Mouse (Mus musculus) activated CD4-positive, CD25-positive, alpha-beta regulatory T cell, adult 4 months (primary cell): Measurements from ENCODE around the gene Itgb5. TPM values are rescaled to one million over a fixed set of nuclear protein-coding genes. Genes with fewer than 3 reads are reported as not detected.

Source experiments
- ATAC-seq: one replicate; pipeline ENCODE4 v1.8.0; 2017
- polyA plus RNA-seq, 2 experiments: library from polyadenylated mRNA; unstranded; fragments of 100-300 nt; shearing (Covaris generic); gene quantifications; one replicate each; pipeline ENCODE4 v1.2.1; 2017

Itgb5 gene
- polyA plus RNA-seq, 2 experiments from 2014 or later: 0.85 to 1.6 TPM

GRCm38 (mm10) chr16:33832728-33833428, 3.4 kb downstream of the Itgb5 start:
- peak; percentile 68 for ATAC-seq

GRCm38 (mm10) chr16:33833429-33833753, 3.9 kb downstream of the Itgb5 start:
- no peak for ATAC-seq

- ATAC-seq: no peak
Measured at GRCm38 (mm10) chr16:33833781-33834482, 4.5 kb downstream of the Itgb5 start.

GRCm38 (mm10) chr16:33836676-33837075, 7.2 kb downstream of the Itgb5 start:
- no peak for ATAC-seq

- no peak for ATAC-seq
Measured at GRCm38 (mm10) chr16:33837191-33837590, 7.7 kb downstream of the Itgb5 start.

GRCm38 (mm10) chr16:33840616-33841015, 11.2 kb downstream of the Itgb5 start:
- no peak for ATAC-seq

- ATAC-seq: no peak
Measured at GRCm38 (mm10) chr16:33842081-33842880, 12.8 kb downstream of the Itgb5 start.

- no peak for ATAC-seq
Measured at GRCm38 (mm10) chr16:33844150-33844611, 14.7 kb downstream of the Itgb5 start.

- no peak for ATAC-seq
Measured at GRCm38 (mm10) chr16:33844866-33845265, 15.4 kb downstream of the Itgb5 start.

GRCm38 (mm10) chr16:33853271-33853670, 23.8 kb downstream of the Itgb5 start:
- ATAC-seq: no peak

- ATAC-seq: no peak
Measured at GRCm38 (mm10) chr16:33858766-33859165, 29.3 kb downstream of the Itgb5 start.

GRCm38 (mm10) chr16:33859380-33859779, 29.9 kb downstream of the Itgb5 start:
- no peak for ATAC-seq

GRCm38 (mm10) chr16:33859988-33860700, 30.7 kb downstream of the Itgb5 start:
- ATAC-seq: no peak

- no peak for ATAC-seq
Measured at GRCm38 (mm10) chr16:33862406-33862805, 32.9 kb downstream of the Itgb5 start.

GRCm38 (mm10) chr16:33863208-33863751, 33.8 kb downstream of the Itgb5 start:
- ATAC-seq: no peak

GRCm38 (mm10) chr16:33870224-33870785, 40.8 kb downstream of the Itgb5 start:
- ATAC-seq: no peak

GRCm38 (mm10) chr16:33870988-33871758, 41.7 kb downstream of the Itgb5 start:
- ATAC-seq: no peak

GRCm38 (mm10) chr16:33871865-33872443, 42.5 kb downstream of the Itgb5 start:
- no peak for ATAC-seq

GRCm38 (mm10) chr16:33873282-33873681, 43.8 kb downstream of the Itgb5 start:
- ATAC-seq: no peak

GRCm38 (mm10) chr16:33878041-33878783, 48.7 kb downstream of the Itgb5 start:
- no peak for ATAC-seq
